Comparison of ENCODE assay signal across 14 mouse cellular contexts in the genomic region with DNA sequence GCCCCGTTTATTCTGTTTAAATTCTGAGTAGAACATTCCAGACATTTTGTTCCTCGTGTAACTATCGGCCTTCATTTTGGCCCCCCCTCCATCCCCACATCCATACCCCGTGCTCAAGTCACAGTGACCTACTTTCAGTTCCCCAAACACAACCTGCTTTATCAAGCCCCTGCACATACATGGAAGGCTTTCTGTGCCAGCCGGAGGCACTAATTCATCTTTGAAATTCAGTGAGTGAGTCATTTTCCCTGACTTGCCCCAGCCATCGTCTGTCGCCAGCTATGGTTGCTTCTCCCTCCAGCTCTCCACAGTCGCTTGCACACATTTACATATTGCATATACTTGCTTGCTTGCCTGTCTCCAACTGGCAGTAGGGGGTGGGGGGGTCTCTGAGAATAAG. TPM values are rescaled to one million over a fixed set of nuclear protein-coding genes. Genes with fewer than 3 reads are reported as not detected.
DNase-seq lines count a peak whose midpoint lies in the region; ATAC-seq and TF ChIP-seq lines count a peak whose summit lies in the region.
"Had no signal": no experiment of that assay in that cellular context is flagged by ENCODE, and none has a peak within 500 bp of the region (broad histone marks: within the 10 kb centered on the region; RNA-seq: fewer than 3 reads in every experiment).

No protein-coding gene starts in this region.

- H3K9me3 ChIP-seq in forebrain, postnatal 0 days (ENCODE audit: low read length) = no peaks in the 10 kb centered on the region
- H3K9me3 ChIP-seq in forebrain, embryonic 13.5 days (replicated peaks) = no peaks in the 10 kb centered on the region
- peaks cover 2% of the 10 kb centered on the region for H3K9me3 ChIP-seq in CH12.LX (replicated peaks; ENCODE audit: low read length)
- no peaks in the 10 kb centered on the region for H3K9me3 ChIP-seq in intestine, embryonic 16.5 days (ENCODE audit: control insufficient read depth, low read length)
- H3K9me3 ChIP-seq: embryonic facial prominence, embryonic 12.5 days; limb, embryonic 15.5 days had no signal

- TF ChIP-seq RAD21 in CH12.LX (IDR thresholded peaks at IDR 0.05; ENCODE audit: low read depth, low read length) = no peak; the same call in none of the 2 replicates

- peak; percentile 46 for DNase-seq in forebrain, postnatal 0 days
- peak; percentile 95 for DNase-seq in CH12.LX (ENCODE audit: extremely low read depth)
- peak; percentile 28 for DNase-seq in brain, embryonic 14.5 days (ENCODE audit: low read depth)
- DNase-seq in right cerebral cortex, adult 18-20 months = peak; percentile 50
- DNase-seq in testis, postnatal 14 days (ENCODE audit: low spot score) = no peak
- DNase-seq: cerebellum, adult 2 months; lung, postnatal 14 days; thymus, postnatal 14 days had no signal

- TF ChIP-seq POLR2A in CH12.LX (IDR thresholded peaks at IDR 0.05; ENCODE audit: low read depth, low read length) = peak; percentile 45; the same call in 1 of the 2 replicates
- TF ChIP-seq POLR2A in brain, embryonic 14.5 days (IDR thresholded peaks at IDR 0.05; ENCODE audit: borderline replicate concordance, extremely low read depth, insufficient read depth, insufficient read length, poor library complexity, severe bottlenecking) = no peak

- H3K27me3 ChIP-seq in forebrain, postnatal 0 days (ENCODE audit: insufficient read depth, low read length) = no peaks in the 10 kb centered on the region
- no peaks in the 10 kb centered on the region for H3K27me3 ChIP-seq in forebrain, embryonic 13.5 days
- H3K27me3 ChIP-seq in CH12.LX (replicated peaks) = no peaks in the 10 kb centered on the region
- H3K27me3 ChIP-seq in intestine, embryonic 16.5 days (replicated peaks; ENCODE audit: control insufficient read depth, insufficient read depth, low read length) = no peaks in the 10 kb centered on the region
- H3K27me3 ChIP-seq: embryonic facial prominence, embryonic 12.5 days; heart, embryonic 12.5 days; limb, embryonic 15.5 days had no signal

- dilution Hi-C loops in CH12.LX (cut with MboI; ENCODE audit: extremely low pct_ligation_motif_present, extremely low pct_unique_long_range_greater_than_20kb, low sequenced_read_pairs) = no loop called here

- ATAC-seq in forebrain, postnatal 0 days = peak; percentile 40
- no peak for ATAC-seq in forebrain, embryonic 13.5 days
- no peak for ATAC-seq in intestine, embryonic 16.5 days
- no peak for ATAC-seq in erythroid progenitor cell, adult 5-6 weeks (replicated peaks; ENCODE audit: low FRiP score, poor library complexity, severe bottlenecking)

- TF ChIP-seq CTCF in forebrain, postnatal 0 days (IDR thresholded peaks at IDR 0.05; ENCODE audit: low read depth) = no peak
- TF ChIP-seq CTCF in CH12.LX (conservative IDR thresholded peaks at IDR 0.05 in 1 of 2, IDR thresholded peaks at IDR 0.05 in 1 of 2; ENCODE audit: low read depth in 2 of 2, low read length in 2 of 2) = no peak
- no peak for TF ChIP-seq CTCF in brain, embryonic 14.5 days (IDR thresholded peaks at IDR 0.05; ENCODE audit: borderline replicate concordance, extremely low read depth, insufficient read depth, insufficient read length)

- no peak overlapping the region for H3K27ac ChIP-seq in forebrain, postnatal 0 days (ENCODE audit: low read depth, low read length)
- no peak overlapping the region for H3K27ac ChIP-seq in forebrain, embryonic 13.5 days
- H3K27ac ChIP-seq in CH12.LX (ENCODE audit: insufficient read depth, low read depth) = peak overlapping the region; percentile 75
- H3K27ac ChIP-seq in intestine, embryonic 16.5 days (ENCODE audit: low read length) = no peak overlapping the region
- H3K27ac ChIP-seq: embryonic facial prominence, embryonic 12.5 days; limb, embryonic 15.5 days had no signal

- H3K79me2 ChIP-seq in CH12.LX (replicated peaks; ENCODE audit: control insufficient read depth, extremely low read depth, insufficient read depth, poor library complexity, severe bottlenecking) = peaks cover 7% of the 10 kb centered on the region

- H3K4me3 ChIP-seq in forebrain, postnatal 0 days (ENCODE audit: low read depth, low read length) = no peak overlapping the region
- no peak overlapping the region for H3K4me3 ChIP-seq in forebrain, embryonic 13.5 days
- H3K4me3 ChIP-seq in CH12.LX (replicated peaks in 1 of 3; ENCODE audit: low read depth in 2 of 3, low read length in 2 of 3, poor library complexity in 1 of 3) = peak overlapping the region in 2 of 3 experiments; percentile 17 to 31
- H3K4me3 ChIP-seq in intestine, embryonic 16.5 days (ENCODE audit: low read length) = no peak overlapping the region
- H3K4me3 ChIP-seq: embryonic facial prominence, embryonic 12.5 days; heart, embryonic 12.5 days; limb, embryonic 15.5 days had no signal

- no peaks in the 10 kb centered on the region for H3K4me1 ChIP-seq in forebrain, postnatal 0 days (ENCODE audit: insufficient read depth)
- peaks cover 13% of the 10 kb centered on the region for H3K4me1 ChIP-seq in forebrain, embryonic 13.5 days
- peaks cover 0 to 26% of the 10 kb centered on the region in 2 experiments; a peak in 3 of 4 replicates for H3K4me1 ChIP-seq in CH12.LX (ENCODE audit: control insufficient read depth in 1 of 2, insufficient read depth in 2 of 2)
- peaks cover 7% of the 10 kb centered on the region for H3K4me1 ChIP-seq in intestine, embryonic 16.5 days (ENCODE audit: control insufficient read depth, insufficient read depth, low read length)

- peak; percentile 88 for TF ChIP-seq EP300 in CH12.LX (IDR thresholded peaks at IDR 0.05; ENCODE audit: low read length)

- in situ Hi-C loops in CH12.LX (cut with MboI; ENCODE audit: low pct_ligation_motif_present, low pct_unique_long_range_greater_than_20kb, low sequenced_read_pairs) = no loop called here

- 43% methylated on average over 8 of the region's 8 CpGs for WGBS in forebrain, postnatal 0 days
- 69% methylated on average over 8 of the region's 8 CpGs for WGBS in forebrain, embryonic 13.5 days
- 58% methylated on average over 8 of the region's 8 CpGs for WGBS in intestine, embryonic 16.5 days

- no peak overlapping the region for H3K9ac ChIP-seq in forebrain, postnatal 0 days
- no peak overlapping the region for H3K9ac ChIP-seq in forebrain, embryonic 13.5 days
- H3K9ac ChIP-seq in CH12.LX (ENCODE audit: insufficient read depth, low read depth) = peak overlapping the region; percentile 56; the same call in 1 of the 2 replicates
- H3K9ac ChIP-seq in intestine, embryonic 16.5 days (ENCODE audit: low read depth, low read length) = no peak overlapping the region
- H3K9ac ChIP-seq: embryonic facial prominence, embryonic 12.5 days; heart, embryonic 12.5 days; limb, embryonic 15.5 days had no signal

- no peaks in the 10 kb centered on the region for H3K36me3 ChIP-seq in forebrain, postnatal 0 days (ENCODE audit: insufficient read depth)
- no peaks in the 10 kb centered on the region for H3K36me3 ChIP-seq in forebrain, embryonic 13.5 days (ENCODE audit: poor library complexity, severe bottlenecking)
- H3K36me3 ChIP-seq in CH12.LX (replicated peaks in 1 of 2; ENCODE audit: control insufficient read depth in 1 of 2, insufficient read depth in 1 of 2, low read length in 1 of 2) = no peaks in the 10 kb centered on the region
- no peaks in the 10 kb centered on the region for H3K36me3 ChIP-seq in intestine, embryonic 16.5 days (ENCODE audit: control insufficient read depth, insufficient read depth, low read length)
- H3K36me3 ChIP-seq: embryonic facial prominence, embryonic 12.5 days; heart, embryonic 12.5 days; limb, embryonic 15.5 days had no signal

- no peak overlapping the region for H3K4me2 ChIP-seq in forebrain, postnatal 0 days (ENCODE audit: low read depth)
- H3K4me2 ChIP-seq in forebrain, embryonic 13.5 days = no peak overlapping the region
- H3K4me2 ChIP-seq in CH12.LX (ENCODE audit: insufficient read depth, low read depth, poor library complexity, severe bottlenecking) = peak overlapping the region; percentile 65
- no peak overlapping the region for H3K4me2 ChIP-seq in intestine, embryonic 16.5 days (ENCODE audit: low read depth, low read length)
- H3K4me2 ChIP-seq: embryonic facial prominence, embryonic 12.5 days; heart, embryonic 12.5 days; limb, embryonic 15.5 days had no signal

RNA-seq across cellular contexts. Expression of gene Clspn, which starts 3.6 kb away (rescaled TPM):
- total RNA-seq in forebrain, postnatal 0 days (2014; rRNA removed) = 3.5 and 4.2 TPM in 2 replicates
- 2.3 and 3.0 TPM in 2 replicates for polyA plus RNA-seq in forebrain, postnatal 0 days (2015; fragmentation: Nextera tagmentation; extraction: Ambion mirVana)
- polyA plus RNA-seq in forebrain, embryonic 13.5 days (2015; fragmentation: Nextera tagmentation; extraction: Ambion mirVana) = 41.9 and 43.3 TPM in 2 replicates
- total RNA-seq in CH12.LX (2012; rRNA removed) (34.9 and 49.4 TPM in 2 replicates), CH12.LX (2014; rRNA removed) (25.4 and 25.5 TPM in 2 replicates)
- 90.0 and 103 TPM in 2 replicates for polyA plus RNA-seq in CH12.LX (2012; ENCODE audit: insufficient read length, low read depth)
- 6.2 and 6.9 TPM in 2 replicates for polyA plus RNA-seq in brain, embryonic 14.5 days (2012; rRNA removed)
- 20.8 and 26.5 TPM in 2 replicates for polyA plus RNA-seq in intestine, embryonic 16.5 days (2015; fragmentation: Nextera tagmentation; extraction: Ambion mirVana)
- 76.3 and 172 TPM in 2 replicates for total RNA-seq in erythroid progenitor cell, adult 5-6 weeks (2015; ENCODE audit: low replicate concordance)
- total RNA-seq in erythroid progenitor cell, adult 5-6 weeks (2017; ENCODE audit: low replicate concordance) = 304 and 354 TPM in 2 replicates

RNA-seq across cellular contexts. Expression of gene Ago4, which starts 19.8 kb away (rescaled TPM):
- 10.1 and 11.6 TPM in 2 replicates for total RNA-seq in forebrain, postnatal 0 days (2014; rRNA removed)
- polyA plus RNA-seq in forebrain, postnatal 0 days (2015; fragmentation: Nextera tagmentation; extraction: Ambion mirVana) = 2.3 and 3.1 TPM in 2 replicates
- polyA plus RNA-seq in forebrain, embryonic 13.5 days (2015; fragmentation: Nextera tagmentation; extraction: Ambion mirVana) = 5.8 and 6.4 TPM in 2 replicates
- total RNA-seq in CH12.LX (2012; rRNA removed) (1.3 and 2.6 TPM in 2 replicates), CH12.LX (2014; rRNA removed) (1.2 and 1.5 TPM in 2 replicates)
- polyA plus RNA-seq in CH12.LX (2012; ENCODE audit: insufficient read length, low read depth) = 1.3 TPM in 2 replicates
- polyA plus RNA-seq in brain, embryonic 14.5 days (2012; rRNA removed) = 8.5 and 13.8 TPM in 2 replicates
- polyA plus RNA-seq in intestine, embryonic 16.5 days (2015; fragmentation: Nextera tagmentation; extraction: Ambion mirVana) = 0.65 and 0.86 TPM in 2 replicates
- 0.84 TPM in 1 of 2 replicates, not detected in the other for total RNA-seq in erythroid progenitor cell, adult 5-6 weeks (2015; ENCODE audit: low replicate concordance)
- total RNA-seq in erythroid progenitor cell, adult 5-6 weeks (2017; ENCODE audit: low replicate concordance) = 0.45 and 0.90 TPM in 2 replicates

RNA-seq across cellular contexts. Expression of gene 5730409E04Rik, which starts 56.5 kb away (rescaled TPM):
- total RNA-seq in forebrain, postnatal 0 days (2014; rRNA removed) = 36.6 and 38.2 TPM in 2 replicates
- polyA plus RNA-seq in forebrain, postnatal 0 days (2015; fragmentation: Nextera tagmentation; extraction: Ambion mirVana) = 10.1 and 19.0 TPM in 2 replicates
- 2.2 and 2.4 TPM in 2 replicates for polyA plus RNA-seq in forebrain, embryonic 13.5 days (2015; fragmentation: Nextera tagmentation; extraction: Ambion mirVana)
- total RNA-seq in CH12.LX (2012; rRNA removed) (4.1 and 4.7 TPM in 2 replicates), CH12.LX (2014; rRNA removed) (4.7 and 5.8 TPM in 2 replicates)
- polyA plus RNA-seq in CH12.LX (2012; ENCODE audit: insufficient read length, low read depth) = 8.1 and 8.7 TPM in 2 replicates
- polyA plus RNA-seq in brain, embryonic 14.5 days (2012; rRNA removed) = 10.4 and 19.2 TPM in 2 replicates
- polyA plus RNA-seq in intestine, embryonic 16.5 days (2015; fragmentation: Nextera tagmentation; extraction: Ambion mirVana) = 1.7 and 1.9 TPM in 2 replicates
- not detected in 2 replicates for total RNA-seq in erythroid progenitor cell, adult 5-6 weeks (2015; ENCODE audit: low replicate concordance)
- 0.39 TPM in 1 of 2 replicates, not detected in the other for total RNA-seq in erythroid progenitor cell, adult 5-6 weeks (2017; ENCODE audit: low replicate concordance)

Comparison
In these comparisons a context has a peak if more than half of its experiments do, and no peak if none do; other contexts are left out.
1. H3K4me3 ChIP-seq: peak in CH12.LX (2 of 3); none in forebrain, postnatal 0 days (single experiment), forebrain, embryonic 13.5 days (single experiment) and intestine, embryonic 16.5 days (single experiment).